Mouse (Mus musculus): ENCODE measurements around the gene Ksr1. TPM values are rescaled to one million over a fixed set of nuclear protein-coding genes. Genes with fewer than 3 reads are reported as not detected.

The Ksr1 gene
- polyA plus RNA-seq, 1 experiment = 20.6 TPM

DNA sequence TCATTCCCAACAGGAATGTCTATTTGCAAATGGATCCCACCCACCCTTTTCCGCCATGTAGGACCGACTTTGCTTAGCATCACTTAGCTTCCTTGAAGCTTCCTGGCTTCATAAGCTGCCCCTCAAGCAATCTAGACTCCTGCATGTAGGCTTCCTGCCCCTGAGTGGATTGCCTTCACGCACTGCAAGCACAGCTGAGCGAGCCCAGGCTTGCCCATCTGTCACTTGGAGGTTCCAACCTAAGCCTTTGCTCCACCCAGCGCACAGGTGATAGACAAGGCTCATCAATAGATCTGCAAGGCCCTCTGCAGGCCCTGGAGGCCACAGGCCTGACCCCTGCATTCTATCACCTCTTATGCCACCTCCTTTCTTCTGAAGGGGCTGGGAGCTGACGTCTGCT, 54.0 kb downstream of the Ksr1 start:
- Histone ChIP-seq H3K36me3 (ENCODE audit: control insufficient read depth, insufficient read depth) (no peaks in the 10 kb centered on the region), H3K4me2 (ENCODE audit: low read depth) (no peak overlapping the region), H3ac (ENCODE audit: control insufficient read depth, insufficient read length) (no peak overlapping the region), H3K4me3 (no peak overlapping the region), H3K27me3 (ENCODE audit: control insufficient read depth, insufficient read depth, insufficient read length) (no peaks in the 10 kb centered on the region), H3K79me2 (ENCODE audit: control insufficient read depth, insufficient read depth) (no peaks in the 10 kb centered on the region)
- no peak for TF ChIP-seq TCF12 (IDR thresholded peaks at IDR 0.05; ENCODE audit: insufficient read depth, poor library complexity, severe bottlenecking)
- TF ChIP-seq POLR2AphosphoS2 (IDR thresholded peaks at IDR 0.05; ENCODE audit: insufficient read length, low read depth) = no peak
- no peak for TF ChIP-seq MYOD1 (IDR thresholded peaks at IDR 0.05; ENCODE audit: control insufficient read depth in 1 of 3, insufficient read length in 2 of 3, low read depth in 2 of 3)
- no peak for TF ChIP-seq USF1 (IDR thresholded peaks at IDR 0.05; ENCODE audit: low read depth)
- no peak for TF ChIP-seq TCF3 (IDR thresholded peaks at IDR 0.05; ENCODE audit: insufficient read length, low read depth)
- TF ChIP-seq MAX (IDR thresholded peaks at IDR 0.05; ENCODE audit: low read depth) = no peak
- no peak for TF ChIP-seq E2F4 (IDR thresholded peaks at IDR 0.05; ENCODE audit: insufficient read depth)

DNA sequence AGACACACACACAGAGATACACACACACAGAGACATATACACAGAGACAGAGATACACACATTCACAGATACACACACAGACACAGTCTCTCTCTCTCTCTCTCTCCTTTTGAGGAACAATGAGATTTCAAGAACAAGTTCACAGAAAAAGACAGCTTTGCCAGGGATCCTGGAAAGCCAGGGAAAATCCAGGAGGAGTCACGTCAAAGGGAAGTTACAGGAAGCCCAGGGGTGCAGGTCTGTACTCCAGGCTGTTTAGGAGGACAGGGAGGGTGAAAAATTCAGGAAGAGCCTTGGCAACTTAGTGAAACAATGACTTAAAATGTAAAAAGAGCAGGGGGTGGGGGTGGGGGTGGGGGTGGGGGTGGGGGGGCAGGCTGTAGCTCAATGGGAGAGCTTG, 56.5 kb downstream of the Ksr1 start:
- no peaks in the 10 kb centered on the region for H3K36me3 ChIP-seq (ENCODE audit: control insufficient read depth, insufficient read depth)
- no peak overlapping the region for H3K4me3 ChIP-seq
- no peaks in the 10 kb centered on the region for H3K27me3 ChIP-seq (ENCODE audit: control insufficient read depth, insufficient read depth, insufficient read length)
- no peaks in the 10 kb centered on the region for H3K79me2 ChIP-seq (ENCODE audit: control insufficient read depth, insufficient read depth)
- H3K4me2 ChIP-seq (ENCODE audit: low read depth) = no peak overlapping the region
- no peak overlapping the region for H3ac ChIP-seq (ENCODE audit: control insufficient read depth, insufficient read length)
- TF ChIP-seq REST (IDR thresholded peaks at IDR 0.05; ENCODE audit: insufficient read depth, insufficient read length) (no peak), MYOG (IDR thresholded peaks at IDR 0.05; ENCODE audit: control insufficient read depth in 1 of 3, insufficient read depth in 1 of 3, insufficient read length in 2 of 3, low read depth in 2 of 3) (no peak), POLR2AphosphoS2 (IDR thresholded peaks at IDR 0.05; ENCODE audit: insufficient read length, low read depth) (no peak), CEBPB (IDR thresholded peaks at IDR 0.05; ENCODE audit: insufficient read depth, poor library complexity, severe bottlenecking) (no peak), TCF12 (IDR thresholded peaks at IDR 0.05; ENCODE audit: insufficient read depth, poor library complexity, severe bottlenecking) (no peak), SRF (IDR thresholded peaks at IDR 0.05; ENCODE audit: control insufficient read depth, insufficient read length, low read depth) (no peak), E2F4 (IDR thresholded peaks at IDR 0.05; ENCODE audit: insufficient read depth) (no peak), POLR2A (IDR thresholded peaks at IDR 0.05; ENCODE audit: insufficient read length, low read depth) (no peak)

DNA sequence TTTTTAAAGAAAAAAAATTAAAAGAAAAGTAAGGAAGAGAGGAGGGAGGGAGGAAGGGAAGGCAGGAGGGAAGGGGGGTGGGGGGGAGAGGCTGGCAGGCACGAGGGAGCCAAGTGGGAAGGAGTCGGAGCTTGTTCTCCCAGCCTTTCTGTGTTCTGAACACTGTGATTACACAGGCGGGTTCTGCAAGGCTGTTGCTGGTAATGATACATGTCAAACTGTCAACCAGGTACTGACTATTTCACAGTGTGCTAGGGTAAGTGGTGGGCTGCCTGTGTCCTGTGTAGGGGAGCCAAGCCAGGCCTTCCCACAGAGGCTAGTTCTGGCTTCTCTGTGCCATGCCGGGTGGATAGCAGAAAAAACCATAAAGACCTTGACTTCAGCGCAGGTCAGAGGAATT, 57.2 kb downstream of the Ksr1 start:
- H3K27me3 ChIP-seq (ENCODE audit: control insufficient read depth, insufficient read depth, insufficient read length) = no peaks in the 10 kb centered on the region
- no peak overlapping the region for H3K4me3 ChIP-seq
- TF ChIP-seq POLR2AphosphoS2 (IDR thresholded peaks at IDR 0.05; ENCODE audit: insufficient read length, low read depth) (no peak), CEBPB (IDR thresholded peaks at IDR 0.05; ENCODE audit: insufficient read depth, poor library complexity, severe bottlenecking) (no peak), POLR2A (IDR thresholded peaks at IDR 0.05; ENCODE audit: insufficient read length, low read depth) (no peak), TCF12 (IDR thresholded peaks at IDR 0.05; ENCODE audit: insufficient read depth, poor library complexity, severe bottlenecking) (no peak), E2F4 (IDR thresholded peaks at IDR 0.05; ENCODE audit: insufficient read depth) (no peak), SRF (IDR thresholded peaks at IDR 0.05; ENCODE audit: control insufficient read depth, insufficient read length, low read depth) (no peak), REST (IDR thresholded peaks at IDR 0.05; ENCODE audit: insufficient read depth, insufficient read length) (no peak), USF1 (IDR thresholded peaks at IDR 0.05; ENCODE audit: low read depth) (no peak), TCF3 (IDR thresholded peaks at IDR 0.05; ENCODE audit: insufficient read length, low read depth) (no peak), MAX (IDR thresholded peaks at IDR 0.05; ENCODE audit: low read depth) (no peak), MYOG (IDR thresholded peaks at IDR 0.05; ENCODE audit: control insufficient read depth in 1 of 3, insufficient read depth in 1 of 3, insufficient read length in 2 of 3, low read depth in 2 of 3) (no peak), MYOD1 (IDR thresholded peaks at IDR 0.05; ENCODE audit: control insufficient read depth in 1 of 3, insufficient read length in 2 of 3, low read depth in 2 of 3) (no peak)
- H3K4me2 ChIP-seq (ENCODE audit: low read depth) = no peak overlapping the region
- no peaks in the 10 kb centered on the region for H3K36me3 ChIP-seq (ENCODE audit: control insufficient read depth, insufficient read depth)
- H3ac ChIP-seq (ENCODE audit: control insufficient read depth, insufficient read length) = no peak overlapping the region
- H3K79me2 ChIP-seq (ENCODE audit: control insufficient read depth, insufficient read depth) = no peaks in the 10 kb centered on the region

DNA sequence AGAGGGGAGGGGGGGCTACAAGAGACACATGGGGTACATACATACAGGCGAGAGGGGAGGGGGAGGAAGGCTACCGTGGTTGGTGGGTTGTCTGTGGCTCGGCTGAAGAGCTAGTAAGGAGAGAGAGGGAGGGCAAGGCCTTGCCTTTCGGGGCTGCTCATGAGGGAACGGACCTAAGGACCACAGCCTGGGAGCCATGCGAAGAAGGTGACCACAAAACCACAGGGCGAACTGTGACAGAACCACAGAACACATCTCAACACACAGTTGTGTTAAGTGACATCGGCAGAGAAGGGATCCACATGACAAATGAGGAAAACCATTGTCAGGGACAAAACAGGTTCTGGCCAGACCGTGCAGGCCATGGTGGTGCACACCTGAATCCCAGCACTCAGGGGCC, 57.9 kb downstream of the Ksr1 start:
- Histone ChIP-seq H3K4me2 (ENCODE audit: low read depth) (peak overlapping the region; percentile 16), H3ac (ENCODE audit: control insufficient read depth, insufficient read length) (no peak overlapping the region), H3K79me2 (ENCODE audit: control insufficient read depth, insufficient read depth) (no peaks in the 10 kb centered on the region), H3K27me3 (ENCODE audit: control insufficient read depth, insufficient read depth, insufficient read length) (no peaks in the 10 kb centered on the region), H3K36me3 (ENCODE audit: control insufficient read depth, insufficient read depth) (no peaks in the 10 kb centered on the region), H3K4me3 (no peak overlapping the region)
- no peak for TF ChIP-seq REST (IDR thresholded peaks at IDR 0.05; ENCODE audit: insufficient read depth, insufficient read length)

DNA sequence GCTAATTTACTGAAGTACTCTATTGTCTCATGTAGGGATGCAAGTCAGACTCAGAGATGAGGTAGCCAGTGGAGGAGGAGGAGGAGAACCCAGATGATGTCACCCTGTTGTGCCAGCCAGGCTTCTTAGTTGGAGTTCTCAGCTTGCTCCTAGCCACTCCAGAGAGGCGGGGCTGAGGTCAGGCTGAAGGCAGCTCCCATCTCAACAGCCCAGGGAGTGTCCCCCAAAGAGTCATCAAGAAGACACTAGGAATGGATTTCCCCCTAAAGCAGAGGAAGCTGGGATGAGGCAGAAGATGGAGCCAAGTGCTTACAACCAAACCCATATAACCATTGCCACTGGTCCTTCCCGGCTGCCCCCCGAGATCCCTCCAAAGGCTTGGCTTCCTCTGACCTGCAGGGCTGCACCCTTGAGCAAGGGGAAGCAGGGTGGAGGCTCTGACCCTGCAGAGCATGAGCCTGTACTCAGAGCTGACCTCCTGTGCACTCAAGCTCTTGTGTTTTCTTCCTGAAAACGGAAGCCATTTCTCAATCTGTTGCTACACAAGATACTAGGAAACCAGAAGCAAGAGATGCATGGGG, 58.4 kb downstream of the Ksr1 start:
- H3ac ChIP-seq (ENCODE audit: control insufficient read depth, insufficient read length) = no peak overlapping the region
- no peaks in the 10 kb centered on the region for H3K36me3 ChIP-seq (ENCODE audit: control insufficient read depth, insufficient read depth)
- TF ChIP-seq MYOD1 (IDR thresholded peaks at IDR 0.05; ENCODE audit: control insufficient read depth in 1 of 3, insufficient read length in 2 of 3, low read depth in 2 of 3) (no peak), E2F4 (IDR thresholded peaks at IDR 0.05; ENCODE audit: insufficient read depth) (no peak), POLR2AphosphoS2 (IDR thresholded peaks at IDR 0.05; ENCODE audit: insufficient read length, low read depth) (no peak), SRF (IDR thresholded peaks at IDR 0.05; ENCODE audit: control insufficient read depth, insufficient read length, low read depth) (no peak), POLR2A (IDR thresholded peaks at IDR 0.05; ENCODE audit: insufficient read length, low read depth) (no peak), CEBPB (IDR thresholded peaks at IDR 0.05; ENCODE audit: insufficient read depth, poor library complexity, severe bottlenecking) (no peak)

More for the DNA sequence above, 58.4 kb downstream of the Ksr1 start:
- H3K79me2 ChIP-seq (ENCODE audit: control insufficient read depth, insufficient read depth) = no peaks in the 10 kb centered on the region
- no peaks in the 10 kb centered on the region for H3K27me3 ChIP-seq (ENCODE audit: control insufficient read depth, insufficient read depth, insufficient read length)
- H3K4me2 ChIP-seq (ENCODE audit: low read depth) = peak overlapping the region; percentile 16
- H3K4me3 ChIP-seq = no peak overlapping the region
